Mouse (Mus musculus) midbrain, embryonic 14.5 days (tissue): ENCODE measurements around the gene Pglyrp1. TPM values are rescaled to one million over a fixed set of nuclear protein-coding genes. Genes with fewer than 3 reads are reported as not detected.
"Not testable (repeated sequence)": the region's sequence is repeated elsewhere in the genome, so short reads cannot be mapped to it uniquely, and the experiment has no call there.

Source experiments
- ATAC-seq: fragments of 200-750 bp; cut with Nextera tagmentation; 2 replicates; pipeline ENCODE4 v1.8.0; 2017; ENCODE audit warnings: moderate number of reproducible peaks, moderate library complexity; ENCODE audit not compliant: low FRiP score, low TSS enrichment
- DNase-seq: peaks from one replicate; pipeline ENCODE4 v3.0.0-alpha.2; 2015
- H3K27ac ChIP-seq: fragments of 300-500 bp; sonication (generic); replicated peaks from 2 replicates; pipeline ENCODE4 v1.5.1; 2014; ENCODE audit warnings: mild to moderate bottlenecking, low read depth, low read length, moderate library complexity
- H3K27me3 ChIP-seq: fragments of 300-500 bp; sonication (generic); 2 replicates; pipeline ENCODE4 v1.6.1; 2014; ENCODE audit warnings: low read length, control low read depth, mixed read lengths; ENCODE audit not compliant: control insufficient read depth, insufficient read depth
- H3K36me3 ChIP-seq: fragments of 300-500 bp; sonication (generic); 2 replicates; pipeline ENCODE4 v1.6.1; 2014; ENCODE audit warnings: low read length, control low read depth; ENCODE audit not compliant: control insufficient read depth, insufficient read depth
- H3K4me1 ChIP-seq: fragments of 300-500 bp; sonication (generic); 2 replicates; pipeline ENCODE4 v1.6.1; 2014; ENCODE audit warnings: mild to moderate bottlenecking, antibody characterized with exemption, low read length, control low read depth; ENCODE audit not compliant: control insufficient read depth, insufficient read depth
- H3K4me2 ChIP-seq: fragments of 300-500 bp; sonication (generic); 2 replicates; pipeline ENCODE4 v1.6.1; 2014; ENCODE audit warnings: mild to moderate bottlenecking, low read length, moderate library complexity
- H3K4me3 ChIP-seq: fragments of 300-500 bp; sonication (generic); replicated peaks from 2 replicates; pipeline ENCODE4 v1.5.1; 2014; ENCODE audit warnings: low read depth, low read length
- H3K9ac ChIP-seq: fragments of 300-500 bp; sonication (generic); replicated peaks from 2 replicates; pipeline ENCODE4 v1.6.1; 2014; ENCODE audit warnings: mild to moderate bottlenecking, low read length, moderate library complexity
- H3K9me3 ChIP-seq: fragments of 300-500 bp; sonication (generic); 2 replicates; pipeline ENCODE4 v1.6.1; 2016; ENCODE audit warnings: low read length, control low read depth, mixed read lengths; ENCODE audit not compliant: control insufficient read depth
- WGBS: fragments of 180-500 bp; shearing (Covaris S2); extraction: QIAGEN DNeasy Blood & Tissue Kit; methylation state at CpG from one replicate; pipeline ENCODE4 v1.1.7; 2014; 5-methylcytosine and 5-hydroxymethylcytosine counted together
- polyA plus RNA-seq: library from polyadenylated mRNA; unstranded; fragments of >200 nt; fragmentation: Nextera tagmentation; extraction: Ambion mirVana; gene quantifications from 2 replicates; pipeline ENCODE4 v1.2.1, GENCODE M21; 2014

Gene Pglyrp1
- polyA plus RNA-seq = 18.9 and 20.7 TPM in 2 replicates

DNA sequence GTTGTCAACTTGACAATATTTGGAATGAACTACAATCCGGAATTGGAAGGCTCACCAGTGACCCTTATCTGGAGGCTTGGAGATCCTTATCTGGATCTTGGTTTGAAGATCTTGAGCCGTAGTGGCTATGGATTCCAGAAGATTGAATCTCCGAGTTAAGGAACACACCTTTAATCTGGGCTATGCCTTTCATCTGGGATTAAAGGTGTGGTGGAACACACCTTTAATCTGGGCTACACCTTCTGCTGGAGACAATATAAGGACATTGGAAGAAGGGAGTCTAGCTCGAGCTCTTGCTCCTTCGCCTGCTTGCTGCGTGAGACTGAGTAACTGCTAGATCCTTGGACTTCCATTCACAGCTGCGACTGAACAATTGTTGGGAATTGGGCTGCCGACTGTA, at the start of gene Pglyrp1:
Pglyrp1 (plus strand) TSS at position 301 of the 400 bp plus-strand sequence.
- H3K27ac ChIP-seq, H3K36me3 ChIP-seq, DNase-seq, H3K27me3 ChIP-seq, H3K4me3 ChIP-seq, H3K4me1 ChIP-seq, ATAC-seq, H3K9ac ChIP-seq, H3K9me3 ChIP-seq, H3K4me2 ChIP-seq: not testable (repeated sequence)
- no CpG with 5 or more reads among the region's 8 CpGs for WGBS

DNA sequence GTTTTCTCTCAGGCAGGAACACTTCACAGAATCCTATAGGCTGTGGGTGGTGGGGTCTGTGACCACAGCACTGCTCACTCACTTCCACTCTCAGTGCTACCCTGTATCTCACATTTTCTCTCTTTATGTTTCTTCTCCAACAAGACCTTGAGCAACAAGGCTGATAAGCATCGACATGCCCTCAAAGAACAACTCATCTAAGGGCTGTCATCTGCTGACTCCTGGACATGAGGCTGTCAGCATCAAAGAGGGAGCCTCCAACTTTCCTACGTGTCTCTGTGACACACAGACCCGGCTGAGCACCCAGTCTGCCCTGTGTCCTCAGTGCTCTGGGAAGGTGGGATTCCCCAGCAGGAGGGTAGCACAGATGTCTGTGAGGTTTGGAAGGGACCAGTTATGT, 49.6 kb upstream of the Pglyrp1 start, which contains the start of gene Psg17:
Psg17 (minus strand) TSS at position 101 of the 400 bp plus-strand sequence.
- Histone ChIP-seq H3K9me3 (no peaks in the 10 kb centered on the region), H3K36me3 (no peaks in the 10 kb centered on the region), H3K9ac (no peak within 1 kb of the TSS), H3K4me2 (no peak within 1 kb of the TSS), H3K27me3 (no peaks in the 10 kb centered on the region), H3K4me3 (no peak within 1 kb of the TSS), H3K27ac (no peak within 1 kb of the TSS), H3K4me1 (no peaks in the 10 kb centered on the region)
- WGBS = 81% methylated on average over 3 of the region's 3 CpGs
- DNase-seq = no peak
- ATAC-seq = no peak

DNA sequence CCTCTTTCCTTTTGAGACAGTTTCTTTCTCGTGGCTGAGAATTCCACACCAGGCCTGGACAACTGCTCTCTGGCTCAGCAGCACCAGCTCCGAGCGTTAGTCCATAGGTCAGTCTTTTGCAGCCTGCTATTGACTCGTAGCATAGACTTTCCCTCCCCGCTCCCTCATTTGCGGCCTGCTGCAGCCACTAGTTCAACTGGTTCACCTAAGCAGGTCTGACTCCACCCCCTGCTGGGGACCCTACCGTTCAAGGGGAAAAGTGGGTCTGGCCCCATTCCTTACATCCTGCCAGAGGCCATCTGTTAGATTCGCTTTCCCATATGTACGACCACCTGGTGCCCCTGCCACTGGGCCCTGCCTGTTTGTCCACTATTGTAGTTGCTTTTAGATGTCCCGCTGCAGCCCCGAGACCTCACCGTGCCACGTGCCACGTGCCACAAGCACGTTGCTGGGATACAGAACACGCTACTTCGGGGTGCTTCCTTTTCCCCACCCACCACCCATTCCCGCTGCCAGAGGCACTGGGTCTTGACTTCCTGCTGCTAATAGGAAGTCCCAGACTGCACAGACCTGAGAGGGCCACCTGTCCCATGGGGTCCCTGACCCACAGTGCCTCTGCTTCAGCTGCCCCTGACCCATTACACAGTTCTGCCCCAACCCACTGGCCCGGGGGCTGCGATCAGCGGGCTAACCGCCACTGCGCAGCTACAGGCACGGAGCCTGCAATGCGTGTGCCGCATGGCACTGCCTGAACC, 43.2 kb upstream of the Pglyrp1 start:
- Histone ChIP-seq H3K4me2 (no peak overlapping the region), H3K27me3 (no peaks in the 10 kb centered on the region), H3K9me3 (no peaks in the 10 kb centered on the region), H3K27ac (no peak overlapping the region), H3K4me3 (no peak overlapping the region), H3K36me3 (no peaks in the 10 kb centered on the region), H3K9ac (no peak overlapping the region), H3K4me1 (no peaks in the 10 kb centered on the region)
- no peak for DNase-seq
- no peak; the same call in 1 of the 2 replicates for ATAC-seq
- 62% methylated on average over 26 of the region's 26 CpGs for whole genome bisulfite sequencing

DNA sequence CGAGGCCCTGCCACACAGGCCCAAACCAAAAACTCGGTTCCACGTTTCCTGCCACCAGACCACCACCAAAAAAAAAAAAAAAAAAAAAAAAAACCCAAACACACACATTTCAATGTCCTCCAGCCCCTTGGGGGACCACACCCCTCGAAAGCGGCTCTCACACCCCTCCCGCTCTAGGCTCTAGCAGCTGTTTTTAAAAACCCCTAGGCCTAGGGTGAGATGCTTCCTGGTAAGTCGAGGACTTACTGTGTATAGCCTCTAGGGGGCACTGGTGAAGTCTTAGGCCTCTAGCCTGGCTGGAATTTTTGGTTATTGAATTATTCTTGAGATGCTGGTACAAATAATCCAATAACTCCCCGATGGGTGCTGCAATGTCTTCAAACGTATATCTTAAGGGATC, 42.5 kb upstream of the Pglyrp1 start:
- H3K27me3 ChIP-seq = no peaks in the 10 kb centered on the region
- WGBS = 60% methylated on average over 9 of the region's 9 CpGs
- ATAC-seq = no peak
- no peaks in the 10 kb centered on the region for H3K4me1 ChIP-seq
- no peaks in the 10 kb centered on the region for H3K9me3 ChIP-seq
- H3K4me3 ChIP-seq = no peak overlapping the region
- peak; percentile 47 for DNase-seq
- no peaks in the 10 kb centered on the region for H3K36me3 ChIP-seq
- H3K27ac ChIP-seq = no peak overlapping the region
- H3K9ac ChIP-seq = no peak overlapping the region
- H3K4me2 ChIP-seq = no peak overlapping the region

DNA sequence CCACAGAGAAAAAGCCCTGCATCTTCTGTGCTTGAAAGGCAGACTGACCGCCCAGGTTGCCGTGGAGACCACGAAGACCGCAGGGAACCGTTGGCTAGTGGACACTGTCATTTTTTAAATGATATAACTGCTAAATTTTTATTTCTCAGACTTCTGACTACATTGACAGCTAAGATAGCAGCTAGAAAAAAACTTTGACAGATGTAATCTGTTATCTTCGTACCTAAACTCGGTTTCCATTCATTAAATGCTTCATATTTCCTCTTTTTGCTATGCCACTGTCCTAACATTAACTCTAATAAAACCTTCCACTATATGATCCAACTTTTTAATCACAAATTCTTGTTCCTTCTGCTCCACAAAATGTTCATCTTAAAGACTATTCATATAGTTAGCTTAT, 41.6 kb upstream of the Pglyrp1 start:
- DNase-seq (no peak), ATAC-seq (no peak)
- no peak overlapping the region for H3K27ac ChIP-seq
- H3K4me3 ChIP-seq = no peak overlapping the region
- no peaks in the 10 kb centered on the region for H3K4me1 ChIP-seq
- no peak overlapping the region for H3K4me2 ChIP-seq
- no peak overlapping the region for H3K9ac ChIP-seq
- 72% methylated on average over 7 of the region's 7 CpGs for WGBS
- H3K27me3 ChIP-seq = no peaks in the 10 kb centered on the region
- no peaks in the 10 kb centered on the region for H3K9me3 ChIP-seq
- no peaks in the 10 kb centered on the region for H3K36me3 ChIP-seq

DNA sequence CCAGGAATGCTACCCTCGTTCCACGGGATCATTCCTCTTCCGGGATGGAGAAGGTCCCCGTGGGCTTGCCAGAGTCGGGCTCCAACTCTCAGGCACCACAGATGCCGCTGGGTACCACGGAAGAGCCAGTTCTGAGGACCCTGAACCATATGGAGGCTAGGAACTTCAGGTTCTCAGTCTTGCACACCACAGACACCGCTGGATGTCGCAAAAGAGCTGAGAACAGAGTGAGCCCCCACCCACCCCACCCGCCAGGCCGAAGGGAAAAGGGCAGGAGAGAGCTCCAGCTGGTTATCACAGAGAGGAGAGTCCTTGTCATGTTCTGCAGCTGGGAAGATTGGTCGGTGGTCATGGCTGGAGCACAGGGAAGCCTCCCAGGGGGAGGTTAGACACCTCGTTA, 38.8 kb upstream of the Pglyrp1 start:
- Histone ChIP-seq H3K9ac (no peak overlapping the region), H3K27me3 (no peaks in the 10 kb centered on the region), H3K27ac (no peak overlapping the region), H3K4me1 (no peaks in the 10 kb centered on the region), H3K4me3 (no peak overlapping the region), H3K4me2 (no peak overlapping the region), H3K36me3 (no peaks in the 10 kb centered on the region), H3K9me3 (no peaks in the 10 kb centered on the region)
- ATAC-seq = no peak
- WGBS = 53% methylated on average over 13 of the region's 13 CpGs
- no peak for DNase-seq

DNA sequence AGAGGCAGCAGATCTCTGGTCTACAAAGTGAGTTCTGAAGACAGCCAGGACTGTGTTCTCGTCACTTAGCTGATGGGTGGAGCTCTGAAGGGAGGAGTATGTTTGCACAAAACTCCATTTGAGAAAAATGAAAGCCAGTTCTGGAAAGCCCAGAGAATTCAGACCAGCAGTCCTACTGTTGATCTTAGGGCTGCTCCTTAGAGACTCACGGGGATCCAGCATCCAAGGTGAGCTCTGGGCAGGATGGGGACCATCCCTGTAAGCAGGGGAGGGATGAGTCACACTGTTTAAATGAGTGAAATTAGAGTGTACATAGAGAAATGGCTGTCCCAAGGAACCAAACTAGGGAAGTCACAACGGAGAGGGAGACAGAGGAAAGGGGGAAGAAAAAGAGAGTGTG, 31.3 kb upstream of the Pglyrp1 start, which contains the start of gene Mill2:
Mill2 (plus strand) TSS at position 102 of the 400 bp plus-strand sequence.
- ATAC-seq (no peak), DNase-seq (no peak)
- Histone ChIP-seq H3K9ac (peak within 1 kb of the TSS; percentile 50), H3K9me3 (no peaks in the 10 kb centered on the region), H3K4me2 (peak within 1 kb of the TSS; percentile 62), H3K4me1 (0 out of 2 replicates have a peak, but pooled peaks cover 4% of the 10 kb centered on the region), H3K27ac (peak within 1 kb of the TSS; percentile 32; the same call in 1 of the 2 replicates), H3K27me3 (no peaks in the 10 kb centered on the region), H3K36me3 (no peaks in the 10 kb centered on the region), H3K4me3 (peak within 1 kb of the TSS; percentile 31)
- WGBS = 24% methylated on average over 3 of the region's 3 CpGs

DNA sequence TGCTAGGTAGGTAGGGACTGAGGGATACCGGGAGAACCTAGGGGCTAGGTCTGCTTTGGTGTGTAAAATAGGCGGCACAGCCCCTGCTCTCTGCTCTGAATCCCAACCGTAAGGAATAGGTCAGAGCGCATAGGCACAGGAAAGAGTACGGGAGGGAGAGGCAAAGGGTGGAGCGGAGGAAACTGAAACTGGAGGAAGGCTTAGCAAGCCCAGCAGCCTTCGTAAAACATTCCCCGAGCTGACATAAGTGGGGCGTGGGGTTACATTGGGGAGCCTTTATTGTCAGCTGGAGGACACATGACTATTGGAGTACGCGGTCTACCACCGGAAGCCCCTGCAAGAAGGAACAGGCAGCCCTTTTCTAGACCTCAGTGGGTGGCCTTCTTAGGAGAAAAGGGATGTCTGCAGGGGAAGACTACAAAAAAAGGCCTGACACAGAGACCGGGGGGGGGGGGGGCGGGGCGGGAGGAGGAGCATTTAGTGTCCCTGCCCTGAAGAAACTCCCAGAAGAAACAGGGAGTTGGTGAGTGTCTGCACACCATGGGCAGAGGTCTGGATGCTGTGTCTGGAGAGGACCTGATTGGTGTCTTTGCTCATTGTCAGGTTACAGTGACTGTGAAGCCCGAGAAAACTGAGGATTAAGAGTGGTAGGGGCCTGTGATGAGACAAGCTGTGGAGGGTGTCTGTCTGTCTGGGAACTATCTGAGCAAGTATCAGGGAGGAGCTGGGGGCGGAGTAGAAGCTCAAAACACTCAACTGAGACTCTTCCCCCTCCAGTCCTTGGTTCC, 30.6 kb upstream of the Pglyrp1 start:
- H3K9me3 ChIP-seq = no peaks in the 10 kb centered on the region
- WGBS = 6% methylated on average over 14 of the region's 17 CpGs
- no peaks in the 10 kb centered on the region for H3K27me3 ChIP-seq
- peak; percentile 53; the same call in 1 of the 2 replicates for ATAC-seq
- H3K27ac ChIP-seq = peak overlapping the region; percentile 32; the same call in 1 of the 2 replicates
- peak overlapping the region; percentile 50 for H3K9ac ChIP-seq
- H3K4me2 ChIP-seq = peak overlapping the region; percentile 62
- H3K4me1 ChIP-seq = 0 out of 2 replicates have a peak, but pooled peaks cover 4% of the 10 kb centered on the region
- H3K4me3 ChIP-seq = peak overlapping the region; percentile 31
- peak; percentile 56 for DNase-seq
- no peaks in the 10 kb centered on the region for H3K36me3 ChIP-seq
